Mouse (Mus musculus): Measurements from ENCODE around the gene Tpcn2. TPM values are rescaled to one million over a fixed set of nuclear protein-coding genes. Genes with fewer than 3 reads are reported as not detected.

Tpcn2 gene
- total RNA-seq, 2 experiments from 2014 or later = 2.8 to 19.8 TPM

DNA sequence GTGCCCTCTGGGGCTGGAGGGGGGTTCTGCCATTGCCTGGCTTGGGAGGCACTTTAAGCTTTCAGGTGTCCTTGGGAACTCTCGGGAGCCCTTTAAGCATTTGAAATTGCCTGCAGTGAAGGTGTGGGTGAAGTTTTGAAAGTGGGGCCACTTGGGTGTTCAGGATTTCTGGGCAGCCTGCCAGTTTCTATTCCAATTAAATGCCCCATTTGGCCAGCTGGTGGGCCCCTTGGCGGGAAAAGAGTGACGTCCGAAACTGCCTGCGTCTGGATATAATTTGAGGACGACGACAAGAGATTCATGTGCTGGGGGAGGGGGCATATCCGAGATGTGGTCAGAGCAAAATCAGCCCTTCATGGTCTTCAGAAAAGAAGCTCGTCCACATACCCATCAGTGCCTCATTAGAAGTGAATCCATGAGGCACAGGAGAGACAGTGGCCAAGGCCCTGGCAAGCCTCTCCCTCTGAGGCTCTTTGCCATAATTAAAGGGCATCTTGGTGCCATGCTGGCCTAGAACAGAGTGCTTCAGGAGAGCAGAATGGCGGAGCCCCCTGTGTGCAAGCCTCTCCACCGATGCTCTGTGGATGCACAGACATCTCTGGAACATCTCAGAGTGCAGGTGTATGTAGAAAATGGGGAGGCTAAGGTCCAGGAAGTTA, 102.3 kb downstream of the Tpcn2 start:
- ATAC-seq (replicated peaks; ENCODE audit: low FRiP score, low TSS enrichment, poor library complexity, severe bottlenecking) = no peak

GRCm38 (mm10) chr7:145179691-145180091, 104.1 kb downstream of the Tpcn2 start:
- ATAC-seq (replicated peaks; ENCODE audit: low FRiP score, low TSS enrichment, poor library complexity, severe bottlenecking) = no peak

DNA sequence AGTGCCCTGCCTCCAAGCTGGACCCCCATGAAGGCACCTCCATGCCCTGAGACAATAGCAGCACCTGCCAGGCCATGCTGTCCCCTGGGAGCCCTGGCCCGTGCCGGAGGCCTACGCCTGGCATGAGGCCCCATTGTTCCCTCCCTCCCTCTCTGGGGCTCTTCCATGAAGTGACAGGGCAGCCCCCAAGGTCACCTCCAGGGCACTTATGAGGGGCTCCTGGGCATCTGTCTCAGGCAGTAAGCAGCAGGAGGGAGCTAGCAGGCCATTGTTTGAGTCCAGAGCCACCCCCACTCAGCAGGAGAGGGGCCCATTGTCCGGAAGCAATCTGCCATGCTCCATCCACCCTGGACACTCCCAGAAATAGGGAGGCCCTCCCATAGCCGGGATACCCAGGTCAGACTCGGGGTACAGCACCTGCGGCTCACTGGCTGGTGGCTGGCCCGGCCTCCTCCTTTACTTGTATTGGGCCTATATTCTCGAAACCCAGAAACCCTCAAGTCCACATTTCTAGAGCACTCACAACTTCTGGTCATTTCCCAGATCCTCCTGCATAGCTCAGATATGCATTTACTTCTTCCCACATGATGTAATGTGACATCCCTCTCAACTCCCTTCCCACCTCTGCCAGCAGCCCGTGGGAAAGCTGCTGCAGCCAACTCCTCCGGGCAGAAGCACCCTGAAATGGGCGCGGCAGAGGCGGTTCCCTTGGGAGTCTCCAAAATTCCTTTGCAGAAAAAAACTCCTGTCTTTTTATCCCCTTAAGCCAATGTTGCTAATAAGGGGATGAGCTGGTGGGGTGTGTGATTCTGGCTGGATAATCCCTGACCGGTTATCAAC, 106.8 kb downstream of the Tpcn2 start:
- no peak for ATAC-seq (replicated peaks; ENCODE audit: low FRiP score, low TSS enrichment, poor library complexity, severe bottlenecking)

DNA sequence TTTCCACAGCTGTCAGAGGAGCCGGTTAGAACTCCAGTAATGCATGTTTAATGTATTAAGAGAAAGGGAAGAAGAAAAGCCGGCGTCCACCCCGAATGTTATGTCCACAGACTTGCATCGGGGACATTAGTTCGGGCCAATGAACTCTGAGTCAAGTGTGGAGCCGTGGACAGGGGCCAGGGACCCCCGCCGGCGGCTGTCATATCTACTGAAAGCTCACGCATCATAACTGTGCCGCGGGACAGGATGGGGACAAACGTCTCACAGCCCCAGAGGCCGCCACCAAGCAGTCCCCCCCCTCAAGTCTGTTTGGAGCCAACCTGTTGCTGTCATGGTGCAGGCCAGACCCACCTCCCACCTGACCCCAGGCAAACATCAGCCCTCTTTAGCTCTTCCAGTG, 110.2 kb downstream of the Tpcn2 start:
- no peak for ATAC-seq (replicated peaks; ENCODE audit: low FRiP score, low TSS enrichment, poor library complexity, severe bottlenecking)

- no peak for ATAC-seq (replicated peaks; ENCODE audit: low FRiP score, low TSS enrichment, poor library complexity, severe bottlenecking)
Measured at GRCm38 (mm10) chr7:145173116-145173515, 110.7 kb downstream of the Tpcn2 start.

DNA sequence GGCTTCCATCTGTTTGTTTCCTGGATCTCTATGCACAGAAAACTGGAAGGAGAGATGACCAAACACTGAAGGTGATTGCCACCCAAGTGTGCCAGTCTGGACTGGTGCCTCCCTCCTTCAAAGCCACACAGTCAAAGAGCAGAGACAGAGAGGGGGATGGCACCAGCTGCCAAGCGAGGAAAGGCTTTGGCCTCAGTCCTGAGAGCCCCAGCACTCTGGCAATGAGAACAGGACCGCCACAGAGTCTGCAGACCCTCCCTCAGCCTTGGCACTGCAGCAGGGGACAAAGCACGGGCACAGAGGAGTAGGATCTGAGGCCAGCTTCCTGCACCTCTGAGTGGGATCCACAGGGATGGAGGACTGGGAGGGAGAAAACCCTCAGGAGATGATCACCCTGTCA, 114.1 kb downstream of the Tpcn2 start:
- ATAC-seq (replicated peaks; ENCODE audit: low FRiP score, low TSS enrichment, poor library complexity, severe bottlenecking) = no peak

- no peak for ATAC-seq (replicated peaks; ENCODE audit: low FRiP score, low TSS enrichment, poor library complexity, severe bottlenecking)
Measured at GRCm38 (mm10) chr7:145159283-145160240, 124.2 kb downstream of the Tpcn2 start.

GRCm38 (mm10) chr7:145155666-145156065, 128.1 kb downstream of the Tpcn2 start:
- ATAC-seq (replicated peaks; ENCODE audit: low FRiP score, low TSS enrichment, poor library complexity, severe bottlenecking) = no peak

GRCm38 (mm10) chr7:145154066-145154465, 129.7 kb downstream of the Tpcn2 start:
- no peak for ATAC-seq (replicated peaks; ENCODE audit: low FRiP score, low TSS enrichment, poor library complexity, severe bottlenecking)

- ATAC-seq (replicated peaks; ENCODE audit: low FRiP score, low TSS enrichment, poor library complexity, severe bottlenecking) = no peak
Measured at GRCm38 (mm10) chr7:145151845-145152244, 132.0 kb downstream of the Tpcn2 start.

DNA sequence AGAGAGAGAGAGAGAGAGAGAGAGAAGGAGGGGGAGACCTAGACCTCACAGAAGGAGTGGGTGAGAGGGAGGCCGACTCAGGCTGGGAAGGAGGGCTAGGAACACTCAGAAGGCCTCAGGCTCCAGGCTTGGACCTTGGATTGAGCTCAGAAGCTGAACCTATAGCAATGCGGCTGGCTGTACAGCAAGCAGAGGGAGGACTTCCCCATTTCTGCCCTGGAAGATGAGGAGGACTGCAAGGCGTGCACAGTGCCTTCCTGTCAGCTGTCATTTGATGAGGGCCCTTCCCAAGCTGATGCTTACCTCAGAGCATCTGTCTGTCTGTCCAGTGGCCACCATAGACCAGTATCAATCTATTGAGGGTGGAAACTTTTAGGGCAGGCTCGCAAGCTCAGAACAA, 134.9 kb downstream of the Tpcn2 start:
- ATAC-seq (replicated peaks; ENCODE audit: low FRiP score, low TSS enrichment, poor library complexity, severe bottlenecking) = 0 out of 2 replicates have a peak, but pooled peaks have one; percentile 31

DNA sequence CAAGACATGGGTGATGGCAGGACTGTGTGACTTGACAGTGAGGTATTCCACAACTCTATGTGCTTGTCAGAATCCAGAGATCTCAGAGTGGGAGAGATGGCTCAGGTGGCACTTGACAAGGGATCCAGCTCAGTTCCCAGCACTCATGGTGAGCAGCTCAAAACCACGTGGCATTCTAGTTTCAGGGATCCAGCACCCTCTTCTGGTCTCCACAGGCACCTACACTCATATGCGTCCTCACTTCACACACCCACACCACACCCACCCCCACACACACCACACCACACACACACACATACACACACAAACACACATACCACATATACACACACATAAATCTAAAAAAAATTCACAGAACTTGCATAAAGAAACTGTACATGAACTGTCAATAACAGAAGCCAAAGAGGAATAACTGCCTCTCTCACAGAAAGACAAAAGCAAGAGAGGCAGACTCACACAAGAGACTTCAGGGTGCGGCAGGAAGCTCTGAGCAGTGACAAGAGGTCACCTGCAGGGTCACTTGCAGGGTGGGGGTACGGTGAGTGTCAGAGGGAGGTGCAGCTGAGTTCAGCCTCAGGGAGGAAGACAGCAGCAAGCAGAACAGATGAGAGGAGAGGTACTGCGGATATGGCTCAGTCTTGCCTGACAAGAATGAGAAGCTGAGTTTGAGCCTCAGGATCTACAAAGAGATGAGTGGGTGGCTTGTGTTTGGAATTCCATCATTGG, 135.7 kb downstream of the Tpcn2 start:
- no peak for ATAC-seq (replicated peaks; ENCODE audit: low FRiP score, low TSS enrichment, poor library complexity, severe bottlenecking)

GRCm38 (mm10) chr7:145146252-145146930, 137.4 kb downstream of the Tpcn2 start:
- ATAC-seq (replicated peaks; ENCODE audit: low FRiP score, low TSS enrichment, poor library complexity, severe bottlenecking) = no peak

GRCm38 (mm10) chr7:145143502-145144070, 140.2 kb downstream of the Tpcn2 start:
- no peak for ATAC-seq (replicated peaks; ENCODE audit: low FRiP score, low TSS enrichment, poor library complexity, severe bottlenecking)

GRCm38 (mm10) chr7:145140656-145141055, 143.2 kb downstream of the Tpcn2 start:
- no peak for ATAC-seq (replicated peaks; ENCODE audit: low FRiP score, low TSS enrichment, poor library complexity, severe bottlenecking)

- no peak for ATAC-seq (replicated peaks; ENCODE audit: low FRiP score, low TSS enrichment, poor library complexity, severe bottlenecking)
Measured at GRCm38 (mm10) chr7:145139576-145139975, 144.2 kb downstream of the Tpcn2 start.

GRCm38 (mm10) chr7:145139100-145139499, 144.7 kb downstream of the Tpcn2 start:
- no peak for ATAC-seq (replicated peaks; ENCODE audit: low FRiP score, low TSS enrichment, poor library complexity, severe bottlenecking)

DNA sequence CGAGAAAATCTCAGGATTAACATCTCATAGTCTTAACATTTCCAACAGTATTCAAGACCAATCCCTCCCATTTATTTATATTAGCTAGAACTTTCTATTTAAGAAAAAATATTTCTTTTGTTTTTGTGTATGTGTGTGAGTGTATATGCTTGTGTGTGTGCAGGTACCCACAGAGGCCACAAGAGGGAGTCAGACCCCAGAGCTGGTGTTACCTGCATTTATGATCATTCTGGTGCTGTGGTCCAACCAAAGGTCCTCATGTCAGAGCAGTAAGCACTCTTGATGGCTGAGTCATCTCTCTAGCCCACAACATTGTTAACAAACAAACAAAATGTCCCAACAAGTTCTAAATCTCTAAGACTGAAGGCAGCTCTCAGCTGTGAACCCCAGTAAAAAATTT, 145.9 kb downstream of the Tpcn2 start:
- no peak for ATAC-seq (replicated peaks; ENCODE audit: low FRiP score, low TSS enrichment, poor library complexity, severe bottlenecking)

Data from megakaryocyte-erythroid progenitor cell, adult 5-6 weeks (primary cell).